Mouse (Mus musculus) testis, adult 2 months (tissue): ENCODE data around the gene Mgst3.

Experiments used
- CTCF ChIP-seq: fragments of 200-500 bp; IDR thresholded peaks from 2 replicates; pipeline ENCODE4 v1.5.1; 2012; ENCODE audit warnings: low read depth, mild to moderate bottlenecking, inconsistent platforms, low read length, moderate library complexity; ENCODE audit not compliant: control insufficient read depth, insufficient read depth, insufficient replicate concordance
- POLR2A ChIP-seq: fragments of 200-500 bp; IDR thresholded peaks from 2 replicates; pipeline ENCODE4 v1.6.1; 2012; ENCODE audit warnings: low read depth, mild to moderate bottlenecking, inconsistent platforms, low read length, moderate library complexity; ENCODE audit not compliant: control insufficient read depth

DNA sequence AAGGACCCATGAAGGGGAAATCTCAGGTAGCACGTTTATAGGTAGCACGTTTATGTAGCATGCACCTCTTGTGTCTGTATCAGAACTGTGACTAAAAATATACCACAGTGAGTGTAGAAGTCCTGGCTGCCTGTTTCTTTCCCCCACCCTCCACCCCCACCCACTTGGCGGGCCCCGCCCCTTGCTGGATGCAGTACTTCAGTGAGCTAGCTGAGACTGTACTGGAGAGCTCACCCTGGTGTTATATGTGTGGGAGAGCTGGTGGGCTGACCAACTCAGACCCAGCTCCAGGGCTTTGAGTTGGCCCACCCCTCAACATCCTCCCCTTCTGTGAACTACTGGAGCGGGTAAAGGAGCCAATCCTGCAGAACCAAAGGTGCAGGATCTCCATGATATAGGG lies 31.9 kb upstream of the Mgst3 start:
- TF ChIP-seq CTCF = no peak
- no peak for TF ChIP-seq POLR2A
